Mouse (Mus musculus) left cerebral cortex, adult 11 months (tissue): ENCODE data around the gene Gtf2f2.
"Not testable (repeated sequence)": the region's sequence is repeated elsewhere in the genome, so short reads cannot be mapped to it uniquely, and the experiment has no call there.

Experiments
- DNase-seq: peaks from one replicate; pipeline ENCODE4 v3.0.0; 2022; ENCODE audit warnings: low spot score

Gtf2f2 gene

DNA sequence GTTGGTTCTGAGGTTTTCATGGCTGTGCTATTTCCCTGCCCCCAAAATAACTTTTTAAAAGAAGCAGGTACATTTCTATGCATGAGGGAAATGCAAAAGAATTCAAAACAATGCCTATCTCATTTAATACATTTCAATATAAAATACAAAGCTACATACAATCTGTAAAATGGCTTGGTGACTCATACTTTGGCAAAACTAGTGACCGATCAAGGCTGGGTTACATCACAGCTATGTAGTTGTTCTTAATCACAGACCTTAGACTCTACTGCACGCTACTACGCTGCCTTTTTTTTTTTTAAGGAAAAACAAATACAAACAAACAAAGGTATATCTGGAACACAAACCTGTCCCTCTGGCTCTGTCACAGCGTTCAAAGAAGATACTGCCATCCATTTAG, 18.3 kb downstream of the Gtf2f2 start:
- no peak for DNase-seq

- DNase-seq, result no peak
Measured at GRCm38 (mm10) chr14:75990936-75991335, 19.7 kb downstream of the Gtf2f2 start.

- no peak for DNase-seq
Measured at GRCm38 (mm10) chr14:75989168-75989567, 21.5 kb downstream of the Gtf2f2 start.

- DNase-seq, result no peak
Measured at GRCm38 (mm10) chr14:75986878-75987483, 23.7 kb downstream of the Gtf2f2 start.

DNA sequence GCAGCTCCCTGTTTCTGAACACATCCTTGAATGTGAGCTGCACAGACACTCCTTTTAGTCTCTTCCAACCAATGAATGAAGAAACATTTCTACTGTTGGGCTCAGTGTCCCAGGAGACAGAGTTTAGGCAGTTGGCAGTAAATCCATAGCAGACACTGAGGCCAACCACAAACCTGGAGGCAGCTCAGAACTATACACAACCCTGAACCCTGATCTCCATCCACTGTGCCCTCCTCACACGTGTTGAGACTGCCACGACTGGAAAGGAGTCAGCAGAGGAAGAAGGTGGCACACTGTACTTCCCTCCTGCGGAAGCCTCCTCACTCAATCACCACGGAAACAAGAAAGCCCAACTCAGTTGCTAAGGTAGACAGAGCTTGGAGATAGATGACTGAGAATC, 25.6 kb downstream of the Gtf2f2 start:
- no peak for DNase-seq

- DNase-seq, result no peak
Measured at GRCm38 (mm10) chr14:75983891-75984290, 26.8 kb downstream of the Gtf2f2 start.

DNA sequence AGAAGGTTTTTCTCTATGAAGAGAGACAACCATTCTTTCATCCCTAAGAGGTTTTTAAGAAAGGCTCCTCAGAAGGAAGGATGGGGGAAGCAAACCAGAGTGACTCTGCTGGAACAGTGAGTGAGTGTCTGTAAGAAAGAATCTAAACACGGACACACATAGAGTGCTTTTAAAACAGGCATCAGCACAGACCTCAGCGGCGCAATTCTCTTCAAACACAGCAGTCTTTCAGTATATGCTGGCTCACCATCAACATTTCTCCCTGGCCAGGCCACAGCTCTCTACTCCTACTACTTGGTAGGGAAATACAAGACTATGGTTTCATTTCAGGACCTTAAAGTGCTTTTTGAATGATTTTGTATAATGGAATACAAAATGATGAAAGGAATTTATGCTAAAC, 29.4 kb downstream of the Gtf2f2 start:
- DNase-seq, result no peak

GRCm38 (mm10) chr14:75976107-75976506, 34.6 kb downstream of the Gtf2f2 start:
- DNase-seq, result no peak

GRCm38 (mm10) chr14:75967291-75967690, 43.4 kb downstream of the Gtf2f2 start:
- no peak for DNase-seq

- DNase-seq, result no peak
Measured at GRCm38 (mm10) chr14:75964433-75964832, 46.2 kb downstream of the Gtf2f2 start.

- DNase-seq, result no peak
Measured at GRCm38 (mm10) chr14:75964000-75964399, 46.7 kb downstream of the Gtf2f2 start.

DNA sequence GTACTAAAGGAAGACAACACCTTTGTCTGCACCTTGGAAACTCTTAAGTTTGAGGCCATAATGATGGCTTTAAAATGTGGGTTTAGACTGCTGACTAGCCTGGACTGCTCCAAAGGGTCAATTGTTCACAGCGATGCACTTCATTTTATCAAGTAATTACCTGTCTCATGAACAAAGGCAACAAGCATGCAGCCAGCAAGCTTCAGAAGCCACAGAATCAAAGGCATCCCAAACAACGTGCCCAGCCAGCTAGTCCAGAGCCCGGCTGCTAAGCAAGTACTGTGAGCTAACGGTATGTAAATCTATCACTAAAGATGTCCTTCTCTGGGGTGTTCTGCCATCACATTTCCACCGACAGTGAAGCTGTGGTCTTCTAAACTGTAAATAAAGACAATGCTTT, 47.5 kb downstream of the Gtf2f2 start:
- no peak for DNase-seq

DNA sequence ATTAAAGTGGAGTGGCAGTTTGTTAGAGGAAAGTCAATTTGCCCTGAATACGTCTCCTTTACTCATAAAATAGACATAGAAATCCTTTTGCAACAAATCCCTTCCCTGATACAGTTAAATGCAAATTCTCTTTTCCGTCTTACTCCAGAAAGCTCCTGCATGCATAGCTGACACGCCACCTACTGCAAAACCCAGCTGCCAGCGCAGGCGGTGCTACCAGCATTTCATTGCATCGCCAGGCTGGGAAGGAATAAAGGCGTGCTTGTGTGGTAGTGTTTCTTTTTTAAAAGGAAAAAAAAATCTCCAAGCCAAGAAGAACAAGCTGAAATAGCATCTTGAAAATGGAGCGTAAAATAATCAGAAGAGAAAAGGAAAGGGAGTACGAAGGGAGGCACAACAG, 48.4 kb downstream of the Gtf2f2 start:
- DNase-seq, result peak; percentile 78

DNA sequence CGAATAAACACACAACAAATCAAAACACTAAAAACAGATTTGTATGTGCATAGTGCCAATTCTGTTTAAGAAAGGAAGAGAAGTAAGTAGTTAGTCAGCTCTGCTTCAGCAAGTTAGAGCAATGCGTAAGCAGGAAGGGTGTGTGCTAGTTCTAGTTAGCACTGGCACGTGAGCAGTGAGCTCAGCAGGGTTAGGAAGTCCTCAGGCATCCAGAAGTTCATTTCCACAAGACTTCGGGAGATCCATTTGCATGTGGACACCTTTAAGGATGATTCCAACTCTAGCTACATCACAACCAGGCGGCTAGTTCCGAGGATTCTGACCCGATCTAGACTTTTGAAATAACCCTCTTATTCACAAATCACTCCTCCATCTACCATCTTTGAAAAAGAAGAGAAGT, 55.9 kb downstream of the Gtf2f2 start, which contains the start of gene Kctd4:
Gene Kctd4, plus strand, starts transcription at position 244 of the 400 bp plus-strand sequence.
- no peak for DNase-seq

- no peak for DNase-seq
Measured at GRCm38 (mm10) chr14:75953011-75953410, 57.7 kb downstream of the Gtf2f2 start.

DNA sequence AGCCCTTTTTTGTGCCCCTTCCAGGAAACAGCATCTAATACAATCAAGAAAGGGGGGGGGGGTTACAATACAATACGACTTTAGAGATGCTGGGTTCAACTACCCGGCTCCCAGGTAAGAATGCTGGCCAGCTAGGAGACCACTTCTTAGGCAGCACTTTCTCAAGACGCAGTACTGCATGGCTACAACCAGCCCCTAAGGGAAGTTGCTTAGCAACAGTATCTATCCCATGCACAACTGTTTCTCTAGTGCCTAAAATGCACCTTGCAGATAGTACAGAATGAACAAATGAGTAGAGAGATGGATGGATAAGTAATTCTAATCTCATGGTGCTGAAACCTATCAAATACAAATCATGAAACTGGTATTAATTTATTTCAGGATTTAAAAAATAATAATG, 63.0 kb downstream of the Gtf2f2 start:
- DNase-seq, result no peak

- DNase-seq, result no peak
Measured at GRCm38 (mm10) chr14:75942365-75942764, 68.3 kb downstream of the Gtf2f2 start.

DNA sequence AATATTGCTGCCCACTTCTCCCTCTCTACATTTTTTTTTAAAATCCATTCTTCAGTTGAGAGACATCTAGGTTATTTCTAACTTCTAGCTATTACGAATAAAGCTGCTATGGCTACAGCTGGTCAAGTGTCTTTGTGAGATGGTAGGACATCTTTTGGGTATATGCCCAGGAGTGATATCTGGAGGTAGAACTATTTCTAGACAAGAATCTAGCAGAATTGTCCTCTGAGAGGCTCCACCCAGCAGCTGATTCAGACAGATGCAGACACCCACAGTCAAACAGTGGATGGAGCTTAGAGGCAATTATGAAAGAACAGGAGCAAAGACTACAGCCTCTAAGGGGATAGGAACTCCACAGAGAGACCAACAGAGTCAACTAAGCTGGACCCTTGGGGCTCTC, 69.2 kb downstream of the Gtf2f2 start:
- DNase-seq, result peak; percentile 27

- DNase-seq, result no peak
Measured at GRCm38 (mm10) chr14:75937714-75938113, 73.0 kb downstream of the Gtf2f2 start.

- DNase-seq, result no peak
Measured at GRCm38 (mm10) chr14:75934359-75934758, 76.3 kb downstream of the Gtf2f2 start.

- DNase-seq, result no peak
Measured at GRCm38 (mm10) chr14:75931266-75931665, 79.4 kb downstream of the Gtf2f2 start.

DNA sequence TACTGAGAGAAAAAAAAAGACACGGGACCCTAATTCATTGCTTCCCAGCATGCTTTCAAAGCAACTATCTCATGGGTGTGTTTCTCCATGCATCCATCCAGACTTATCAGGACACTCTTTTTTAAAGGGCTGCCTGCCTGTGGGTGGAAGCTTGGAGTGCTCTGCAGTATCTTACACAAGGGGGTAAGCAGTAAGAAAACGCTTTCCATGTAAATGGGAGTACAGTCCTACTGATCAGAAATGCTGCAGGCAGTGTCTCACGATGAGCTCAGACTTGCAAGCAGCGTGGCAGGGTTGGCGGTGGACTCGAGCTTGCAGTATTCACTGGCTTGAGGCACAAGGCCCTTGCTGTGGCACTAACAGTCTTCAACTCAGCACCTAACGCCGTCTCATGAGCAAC, 81.0 kb downstream of the Gtf2f2 start:
- DNase-seq, result not testable (repeated sequence)

GRCm38 (mm10) chr14:75923314-75924052, 87.2 kb downstream of the Gtf2f2 start:
- DNase-seq, result no peak

GRCm38 (mm10) chr14:75912665-75913064, 98.0 kb downstream of the Gtf2f2 start:
- DNase-seq, result no peak
